Mouse (Mus musculus): ENCODE results near the gene Col12a1.

DNA sequence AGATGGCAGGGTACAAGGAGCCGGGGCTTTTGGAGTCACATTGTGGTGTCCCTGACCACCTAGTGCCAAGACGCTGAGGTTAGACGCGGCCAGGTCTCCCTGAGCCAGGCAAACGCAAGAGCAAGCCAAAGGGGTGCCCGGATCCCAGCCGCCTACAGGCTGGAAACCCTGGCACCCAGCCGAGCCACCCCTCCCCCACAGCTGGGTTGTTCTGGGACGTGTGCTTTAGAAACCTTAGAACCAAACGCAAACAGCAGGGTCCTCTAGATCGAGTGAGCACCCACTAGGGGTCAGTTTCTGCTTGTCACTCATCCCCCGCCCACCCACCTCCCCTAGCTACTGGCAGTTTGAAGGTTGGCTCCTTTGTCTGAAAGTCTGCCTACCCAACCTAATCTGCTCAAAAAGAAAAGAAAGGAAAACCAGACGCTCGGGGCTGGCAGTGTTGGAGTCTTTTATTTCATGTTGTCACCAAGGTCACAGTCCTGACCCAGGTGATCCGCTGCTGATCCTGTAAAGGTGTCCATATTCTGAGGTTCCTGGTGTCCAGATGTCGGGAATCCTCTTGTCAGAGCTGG is 4.1 kb downstream of the Col12a1 start:
- no peak for TF ChIP-seq POLR2A (IDR thresholded peaks at IDR 0.05; ENCODE audit: insufficient read length, low read depth)
- TF ChIP-seq MAX (IDR thresholded peaks at IDR 0.05; ENCODE audit: low read depth) = no peak
- TF ChIP-seq E2F4 (IDR thresholded peaks at IDR 0.05; ENCODE audit: insufficient read depth) = no peak
- no peak for TF ChIP-seq USF1 (IDR thresholded peaks at IDR 0.05; ENCODE audit: low read depth)
- no peak for TF ChIP-seq MYOD1 (IDR thresholded peaks at IDR 0.05; ENCODE audit: control insufficient read depth in 1 of 3, insufficient read length in 2 of 3, low read depth in 2 of 3)
- no peak for TF ChIP-seq MYOG (IDR thresholded peaks at IDR 0.05; ENCODE audit: control insufficient read depth in 1 of 3, insufficient read depth in 1 of 3, insufficient read length in 2 of 3, low read depth in 2 of 3)
- TF ChIP-seq POLR2AphosphoS2 (IDR thresholded peaks at IDR 0.05; ENCODE audit: insufficient read length, low read depth) = no peak
